Mouse (Mus musculus) Patski (cell line): ENCODE measurements at regions not wholly inside any gene's neighbourhood (a gene's known extent, or its start where the extent isn't known, plus 50 kb on each side); places are given as distances from the start of the nearest gene placed in this dataset.

Experiments used
- ATAC-seq: fragments of 100-300 bp; one replicate; pipeline ENCODE4 v1.8.0; 2021
- CTCF ChIA-PET: fragments of 350-600 bp; sonication (Branson Sonifier 250); formaldehyde crosslinking; loops from one replicate; lab custom pipeline; 2022; ENCODE audit warnings: inconsistent platforms; lab: Charles Lee
- POLR2A ChIA-PET: fragments of 350-600 bp; sonication (Branson Sonifier 250); formaldehyde crosslinking; loops from one replicate; lab custom pipeline; 2022; ENCODE audit warnings: antibody characterized with exemption, inconsistent platforms; lab: Charles Lee
- DNase-seq: peaks from one replicate; pipeline ENCODE4 v3.0.0-alpha.2; 2011; ENCODE audit warnings: low read depth, low spot score
- H3K27me3 ChIP-seq: fragments of 371-371 bp; one replicate; pipeline ENCODE4 v1.5.1; 2021
- CTCF ChIP-seq: fragments of 100-300 bp; IDR thresholded peaks from one replicate; pipeline ENCODE4 v1.5.1; 2021
- in situ Hi-C: fragments of 300-500 bp; cut with MboI; formaldehyde crosslinking; loops from 3 replicates; pipeline ENCODE4 v1.11.1; 2018; ENCODE audit warnings: low pct_unique_long_range_greater_than_20kb, mixed read lengths

DNA sequence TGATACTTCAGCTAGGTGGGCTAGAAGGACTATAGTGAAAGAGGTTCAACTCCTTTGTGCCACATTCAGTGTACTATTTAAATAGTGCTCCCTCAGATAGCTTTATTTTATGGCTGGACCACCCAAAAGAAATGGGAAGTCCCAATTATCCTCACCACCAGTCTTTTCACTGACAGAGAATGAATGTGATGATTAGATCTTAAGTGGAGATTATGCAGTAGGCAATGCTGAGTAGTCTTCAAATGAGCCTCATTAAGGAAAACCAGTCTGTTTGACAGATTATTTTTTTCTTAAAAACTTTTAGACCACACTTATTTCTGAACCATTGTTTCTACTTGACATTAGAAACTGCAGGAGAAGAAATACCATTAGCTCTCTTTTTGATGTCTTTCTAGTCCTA lies 493.8 kb upstream of the Pou3f4 start:
- in situ Hi-C loops = no loop called here
- POLR2A ChIA-PET = no interaction called here
- CTCF ChIA-PET = no interaction called here
- TF ChIP-seq CTCF = no peak
- DNase-seq = no peak
- peaks cover 55% of the 10 kb centered on the region for H3K27me3 ChIP-seq
- no peak for ATAC-seq

GRCm38 (mm10) chrX:110334288-110334687 lies 479.8 kb upstream of the Pou3f4 start:
- H3K27me3 ChIP-seq = peaks cover 10% of the 10 kb centered on the region
- no peak for TF ChIP-seq CTCF
- CTCF ChIA-PET = no interaction called here
- ATAC-seq (no peak), DNase-seq (no peak)
- in situ Hi-C loops = no loop called here
- POLR2A ChIA-PET = no interaction called here

DNA sequence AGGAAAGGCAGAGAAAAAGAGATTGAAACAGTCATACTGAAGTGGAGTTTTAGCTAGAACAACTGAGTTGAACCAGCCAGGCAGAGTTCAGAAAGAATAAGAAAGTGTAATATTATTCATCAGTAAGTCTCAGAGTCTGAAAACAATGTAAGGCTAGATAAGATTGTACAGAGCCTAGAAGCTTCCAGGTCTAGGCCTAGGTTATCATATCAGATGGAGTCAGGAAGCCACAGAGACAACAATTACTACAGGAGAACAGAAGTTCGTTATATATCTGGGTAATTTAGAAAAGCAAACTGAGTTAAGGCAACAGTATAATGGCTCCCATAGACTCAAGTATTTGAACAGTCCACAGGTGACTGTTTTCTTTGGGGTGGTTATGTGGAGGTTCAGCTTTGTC lies 479.1 kb upstream of the Pou3f4 start:
- CTCF ChIA-PET = no interaction called here
- in situ Hi-C loops = no loop called here
- no peak for ATAC-seq

More for the DNA sequence above, 479.1 kb upstream of the Pou3f4 start:
- POLR2A ChIA-PET = no interaction called here
- no peak for TF ChIP-seq CTCF
- peaks cover 10% of the 10 kb centered on the region for H3K27me3 ChIP-seq
- DNase-seq = no peak
